Mouse (Mus musculus): ENCODE data around the gene Slc7a1. TPM values are rescaled to one million over a fixed set of nuclear protein-coding genes. Genes with fewer than 3 reads are reported as not detected.

The Slc7a1 gene
- polyA plus RNA-seq, 1 experiment: 10.2 TPM

DNA sequence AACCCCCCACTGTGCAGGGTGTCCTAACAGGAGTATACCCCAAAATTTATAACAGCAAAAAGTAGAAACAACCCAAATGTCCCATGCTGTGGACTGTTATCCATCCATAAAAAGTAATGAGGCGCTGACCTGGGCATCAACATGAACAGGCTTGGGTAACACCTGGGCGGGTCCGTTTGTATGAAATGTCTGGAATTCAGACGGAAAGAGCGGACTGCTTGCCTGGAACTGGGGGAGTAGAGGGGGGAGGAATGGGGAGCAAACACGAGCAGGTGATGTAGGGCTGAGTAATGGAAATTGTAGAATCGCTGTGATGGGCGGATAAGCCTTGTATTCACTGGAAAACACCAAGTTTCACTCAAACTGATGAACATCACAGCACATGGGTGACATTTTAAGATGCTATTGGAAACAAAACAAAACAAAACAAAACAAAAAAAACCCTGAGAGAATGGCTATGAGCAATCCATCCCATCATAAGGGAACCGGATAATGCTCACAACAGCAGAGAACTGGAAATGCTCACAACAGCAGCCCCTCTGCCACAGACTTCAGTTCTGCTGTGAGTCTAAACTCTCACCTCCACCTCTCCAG, 26.5 kb downstream of the Slc7a1 start:
- H3K4me3 ChIP-seq (ENCODE audit: insufficient read depth, low read length): no peak overlapping the region
- no peak for TF ChIP-seq POLR2A (IDR thresholded peaks at IDR 0.05; ENCODE audit: extremely low read depth, insufficient read depth, low read length)
- TF ChIP-seq CTCF (IDR thresholded peaks at IDR 0.05; ENCODE audit: extremely low read depth, insufficient read depth, low read length): no peak
- H3K27ac ChIP-seq (ENCODE audit: insufficient read depth, low read length): no peak overlapping the region
- no peaks in the 10 kb centered on the region for H3K4me1 ChIP-seq (ENCODE audit: control insufficient read depth, insufficient read depth, low read length)

GRCm38 (mm10) chr5:148372005-148372917, 27.4 kb downstream of the Slc7a1 start:
- H3K4me3 ChIP-seq (ENCODE audit: insufficient read depth, low read length): no peak overlapping the region
- TF ChIP-seq POLR2A (IDR thresholded peaks at IDR 0.05; ENCODE audit: extremely low read depth, insufficient read depth, low read length): no peak
- no peak for TF ChIP-seq CTCF (IDR thresholded peaks at IDR 0.05; ENCODE audit: extremely low read depth, insufficient read depth, low read length)

DNA sequence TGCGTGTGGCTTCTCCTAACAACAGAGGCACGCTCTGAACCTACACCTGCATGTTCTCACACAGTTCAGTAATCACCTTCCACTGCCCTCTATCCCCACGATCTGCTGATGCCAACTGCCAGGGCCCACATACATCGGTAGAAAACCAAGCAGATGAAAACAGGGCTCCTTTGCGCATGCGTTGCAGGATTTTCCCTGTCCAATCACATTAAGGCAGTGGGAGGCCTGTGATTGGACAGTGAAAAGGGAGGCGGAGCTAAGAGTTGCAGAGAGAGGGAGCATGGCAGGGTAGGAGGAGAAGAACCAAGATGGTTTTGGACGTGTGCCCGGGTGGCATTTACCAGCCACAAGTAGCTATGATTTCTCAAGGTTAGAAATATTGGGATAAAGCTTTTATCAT, 28.3 kb downstream of the Slc7a1 start:
- Histone ChIP-seq H3K27ac (ENCODE audit: insufficient read depth, low read length) (no peak overlapping the region), H3K4me3 (ENCODE audit: insufficient read depth, low read length) (no peak overlapping the region), H3K4me1 (ENCODE audit: control insufficient read depth, insufficient read depth, low read length) (no peaks in the 10 kb centered on the region)
- TF ChIP-seq CTCF (IDR thresholded peaks at IDR 0.05; ENCODE audit: extremely low read depth, insufficient read depth, low read length) (no peak), POLR2A (IDR thresholded peaks at IDR 0.05; ENCODE audit: extremely low read depth, insufficient read depth, low read length) (no peak)

More at GRCm38 (mm10) chr5:148372005-148372917, 27.4 kb downstream of the Slc7a1 start:
- Histone ChIP-seq H3K4me1 (ENCODE audit: control insufficient read depth, insufficient read depth, low read length) (no peaks in the 10 kb centered on the region), H3K27ac (ENCODE audit: insufficient read depth, low read length) (no peak overlapping the region)

DNA sequence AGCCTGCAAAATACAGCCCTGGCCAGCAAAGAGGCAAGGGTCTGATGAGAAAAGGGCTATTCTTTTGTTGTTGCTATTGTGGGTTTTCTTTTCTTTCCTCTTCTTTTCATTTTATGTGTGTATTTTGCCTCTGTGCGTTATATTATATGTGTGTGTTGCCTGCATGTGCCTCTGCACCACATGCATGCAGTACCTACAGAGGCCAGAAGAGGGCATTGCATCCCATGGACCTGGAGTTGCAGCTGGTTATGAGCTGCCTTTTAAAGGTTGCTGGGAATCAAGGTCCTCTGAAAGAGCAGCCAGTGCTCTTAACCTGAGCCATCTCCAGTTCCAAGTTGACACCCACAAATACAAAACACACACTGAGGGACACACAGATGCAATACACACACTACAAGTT, 29.1 kb downstream of the Slc7a1 start:
- TF ChIP-seq CTCF (IDR thresholded peaks at IDR 0.05; ENCODE audit: extremely low read depth, insufficient read depth, low read length) (peak; percentile 49), POLR2A (IDR thresholded peaks at IDR 0.05; ENCODE audit: extremely low read depth, insufficient read depth, low read length) (no peak)
- no peak overlapping the region for H3K27ac ChIP-seq (ENCODE audit: insufficient read depth, low read length)
- H3K4me1 ChIP-seq (ENCODE audit: control insufficient read depth, insufficient read depth, low read length): no peaks in the 10 kb centered on the region
- H3K4me3 ChIP-seq (ENCODE audit: insufficient read depth, low read length): no peak overlapping the region

DNA sequence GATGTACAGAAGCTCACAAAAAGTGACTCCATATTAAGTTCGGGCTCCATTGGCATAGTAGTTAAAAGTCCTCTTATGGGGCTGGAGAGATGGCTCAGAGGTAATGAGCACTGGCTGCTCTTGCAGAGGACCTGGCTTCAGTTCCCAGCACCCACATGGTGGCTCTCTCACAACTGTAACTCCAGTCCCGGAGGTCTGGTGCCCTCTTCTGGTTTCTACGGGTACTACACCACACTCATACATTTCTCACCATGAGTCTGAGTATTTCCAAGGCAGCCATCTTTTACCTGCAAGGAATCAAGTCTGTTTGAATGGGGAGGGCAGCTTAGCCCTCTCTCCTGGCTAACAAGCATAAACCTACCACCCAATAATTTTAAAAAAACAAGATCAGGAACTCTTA, 30.5 kb downstream of the Slc7a1 start:
- no peak overlapping the region for H3K27ac ChIP-seq (ENCODE audit: insufficient read depth, low read length)
- H3K4me1 ChIP-seq (ENCODE audit: control insufficient read depth, insufficient read depth, low read length): no peaks in the 10 kb centered on the region
- no peak for TF ChIP-seq POLR2A (IDR thresholded peaks at IDR 0.05; ENCODE audit: extremely low read depth, insufficient read depth, low read length)
- no peak for TF ChIP-seq CTCF (IDR thresholded peaks at IDR 0.05; ENCODE audit: extremely low read depth, insufficient read depth, low read length)
- no peak overlapping the region for H3K4me3 ChIP-seq (ENCODE audit: insufficient read depth, low read length)

DNA sequence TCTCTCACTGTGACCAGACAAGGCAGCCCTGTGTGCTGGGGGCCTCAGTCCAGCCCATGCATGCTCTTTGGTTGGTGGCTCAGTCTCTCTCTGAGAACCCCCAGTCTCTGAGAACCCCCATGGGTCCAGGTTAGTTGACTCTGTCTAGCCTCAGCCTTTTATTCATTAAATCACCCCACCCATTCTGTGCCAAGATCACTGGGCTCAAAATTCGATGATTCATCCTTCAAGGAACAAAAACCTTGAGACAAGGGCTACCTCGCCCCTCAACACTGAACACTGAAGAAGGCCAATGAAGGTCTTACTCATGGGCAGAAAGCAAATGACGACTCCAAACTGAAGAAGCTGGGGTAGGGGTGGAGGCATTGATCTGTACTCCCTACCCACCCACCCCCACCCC, 31.9 kb downstream of the Slc7a1 start:
- no peak for TF ChIP-seq CTCF (IDR thresholded peaks at IDR 0.05; ENCODE audit: extremely low read depth, insufficient read depth, low read length)
- TF ChIP-seq POLR2A (IDR thresholded peaks at IDR 0.05; ENCODE audit: extremely low read depth, insufficient read depth, low read length): no peak
- no peak overlapping the region for H3K4me3 ChIP-seq (ENCODE audit: insufficient read depth, low read length)
- H3K4me1 ChIP-seq (ENCODE audit: control insufficient read depth, insufficient read depth, low read length): no peaks in the 10 kb centered on the region
- H3K27ac ChIP-seq (ENCODE audit: insufficient read depth, low read length): no peak overlapping the region

GRCm38 (mm10) chr5:148366455-148366854, 33.2 kb downstream of the Slc7a1 start:
- TF ChIP-seq POLR2A (IDR thresholded peaks at IDR 0.05; ENCODE audit: extremely low read depth, insufficient read depth, low read length): no peak
- no peak for TF ChIP-seq CTCF (IDR thresholded peaks at IDR 0.05; ENCODE audit: extremely low read depth, insufficient read depth, low read length)

DNA sequence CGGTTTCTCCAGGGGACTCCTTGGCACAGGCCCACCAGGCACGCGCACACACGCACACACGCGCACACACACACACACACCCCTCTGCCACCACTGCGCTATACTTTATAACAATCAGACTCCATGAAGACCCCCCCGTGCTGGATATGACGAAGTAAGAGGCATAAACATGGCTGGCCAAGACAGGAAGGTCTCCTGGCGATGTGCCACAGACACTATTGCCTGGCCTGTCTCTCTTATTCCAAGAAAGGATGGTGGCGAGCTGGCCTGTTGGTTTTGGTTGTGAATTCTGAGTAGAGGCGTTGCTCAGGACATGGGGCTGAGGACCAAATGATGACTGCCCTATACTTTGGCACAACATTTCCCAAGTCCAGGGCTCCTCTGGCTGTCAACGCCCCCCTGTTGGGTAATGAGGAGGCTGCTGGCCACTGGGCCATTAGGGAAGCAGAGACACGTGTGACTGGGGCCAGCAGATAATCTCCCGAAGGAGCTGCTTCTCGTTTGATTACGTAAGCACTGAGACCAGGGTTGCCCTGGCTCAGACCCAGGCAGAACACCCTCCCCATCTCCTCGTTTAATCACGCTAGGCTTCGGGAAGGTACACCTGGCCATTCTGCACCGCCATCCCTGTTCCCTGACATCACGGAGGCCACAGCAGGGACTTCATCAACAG, 36.1 kb downstream of the Slc7a1 start:
- no peak overlapping the region for H3K4me3 ChIP-seq (ENCODE audit: insufficient read depth, low read length)

More at GRCm38 (mm10) chr5:148366455-148366854, 33.2 kb downstream of the Slc7a1 start:
- no peaks in the 10 kb centered on the region for H3K4me1 ChIP-seq (ENCODE audit: control insufficient read depth, insufficient read depth, low read length)
- no peak overlapping the region for H3K27ac ChIP-seq (ENCODE audit: insufficient read depth, low read length)
- no peak overlapping the region for H3K4me3 ChIP-seq (ENCODE audit: insufficient read depth, low read length)

DNA sequence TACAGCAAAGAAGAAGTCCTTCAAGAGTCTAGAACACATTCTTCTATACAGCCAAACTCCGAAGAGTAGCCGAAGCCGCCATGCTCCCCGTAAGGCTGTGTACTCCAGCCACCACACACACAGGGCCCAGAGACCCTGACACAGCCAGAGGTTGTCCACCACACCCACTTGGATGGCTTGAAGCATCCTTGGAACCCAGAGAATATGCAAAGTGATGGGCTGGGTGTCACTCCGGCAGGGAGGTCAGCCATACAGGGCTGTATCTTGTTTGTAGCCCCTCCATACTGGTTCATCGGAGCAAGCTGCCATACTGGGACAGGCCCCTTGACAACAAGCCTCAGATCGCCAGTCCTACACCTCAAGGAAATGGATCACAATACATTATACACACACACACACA, 37.4 kb downstream of the Slc7a1 start:
- Histone ChIP-seq H3K27ac (ENCODE audit: insufficient read depth, low read length) (no peak overlapping the region), H3K4me1 (ENCODE audit: control insufficient read depth, insufficient read depth, low read length) (no peaks in the 10 kb centered on the region), H3K4me3 (ENCODE audit: insufficient read depth, low read length) (no peak overlapping the region)
- TF ChIP-seq POLR2A (IDR thresholded peaks at IDR 0.05; ENCODE audit: extremely low read depth, insufficient read depth, low read length) (no peak), CTCF (IDR thresholded peaks at IDR 0.05; ENCODE audit: extremely low read depth, insufficient read depth, low read length) (no peak)

More for the DNA sequence above, 36.1 kb downstream of the Slc7a1 start:
- no peak overlapping the region for H3K27ac ChIP-seq (ENCODE audit: insufficient read depth, low read length)
- H3K4me1 ChIP-seq (ENCODE audit: control insufficient read depth, insufficient read depth, low read length): no peaks in the 10 kb centered on the region
- TF ChIP-seq POLR2A (IDR thresholded peaks at IDR 0.05; ENCODE audit: extremely low read depth, insufficient read depth, low read length): no peak
- no peak for TF ChIP-seq CTCF (IDR thresholded peaks at IDR 0.05; ENCODE audit: extremely low read depth, insufficient read depth, low read length)
